Mouse (Mus musculus) stomach, postnatal 0 days (tissue): ENCODE measurements around the gene Spdye4b.

Source experiments
- CTCF ChIP-seq: IDR thresholded peaks from 2 replicates; pipeline ENCODE4 v1.5.1; 2016; ENCODE audit warnings: antibody characterized with exemption, low read depth, mild to moderate bottlenecking, moderate library complexity
- EP300 ChIP-seq: optimal IDR thresholded peaks from 2 replicates; pipeline ENCODE3; 2016; ENCODE audit warnings: antibody characterized with exemption

- TF ChIP-seq EP300 (no peak), CTCF (no peak)
Observed at GRCm38 (mm10) chr5:143195166-143195565, 14.3 kb downstream of the Spdye4b start.
